Mouse (Mus musculus) liver, embryonic 15.5 days (tissue): ENCODE data around the gene Srsf3. TPM values are rescaled to one million over a fixed set of nuclear protein-coding genes. Genes with fewer than 3 reads are reported as not detected.

Experiments used
- ATAC-seq: fragments of 200-750 bp; cut with Nextera tagmentation; 2 replicates; pipeline ENCODE4 v1.8.0; 2017; ENCODE audit warnings: moderate number of reproducible peaks, mild to moderate bottlenecking, moderate library complexity; ENCODE audit not compliant: insufficient read depth
- H3K27ac ChIP-seq: fragments of 300-500 bp; sonication (generic); replicated peaks from 2 replicates; pipeline ENCODE4 v1.5.1; 2015; ENCODE audit warnings: mild to moderate bottlenecking, inconsistent platforms
- H3K27me3 ChIP-seq: fragments of 300-500 bp; sonication (generic); 2 replicates; pipeline ENCODE4 v1.6.1; 2015; ENCODE audit warnings: mild to moderate bottlenecking, inconsistent platforms
- H3K36me3 ChIP-seq: fragments of 300-500 bp; sonication (generic); replicated peaks from 2 replicates; pipeline ENCODE4 v1.6.1; 2015; ENCODE audit warnings: moderate library complexity, mild to moderate bottlenecking, inconsistent platforms
- H3K4me1 ChIP-seq: fragments of 300-500 bp; sonication (generic); replicated peaks from 2 replicates; pipeline ENCODE4 v1.6.1; 2015; ENCODE audit warnings: inconsistent platforms
- H3K4me2 ChIP-seq: fragments of 300-500 bp; sonication (generic); 2 replicates; pipeline ENCODE4 v1.6.1; 2015; ENCODE audit warnings: moderate library complexity, mild to moderate bottlenecking, inconsistent platforms
- H3K4me3 ChIP-seq: fragments of 300-500 bp; sonication (generic); replicated peaks from 2 replicates; pipeline ENCODE4 v1.5.1; 2015; ENCODE audit warnings: mild to moderate bottlenecking, inconsistent platforms
- H3K9ac ChIP-seq: fragments of 300-500 bp; sonication (generic); 2 replicates; pipeline ENCODE4 v1.6.1; 2015; ENCODE audit warnings: moderate library complexity, mild to moderate bottlenecking, inconsistent platforms
- H3K9me3 ChIP-seq: fragments of 300-500 bp; sonication (generic); replicated peaks from 2 replicates; pipeline ENCODE4 v1.6.1; 2016; ENCODE audit warnings: inconsistent platforms
- WGBS: fragments of 180-500 bp; shearing (Covaris S2); methylation state at CpG from one replicate; pipeline ENCODE4 v1.1.7; 2015; ENCODE audit warnings: mixed read lengths; ENCODE audit not compliant: insufficient replicate concordance; 5-methylcytosine and 5-hydroxymethylcytosine counted together
- polyA plus RNA-seq: library from polyadenylated mRNA; unstranded; fragments of >200 nt; fragmentation: Nextera tagmentation; extraction: Ambion mirVana; gene quantifications from 2 replicates; pipeline ENCODE4 v1.2.1, GENCODE M21; 2015

Srsf3 gene
- polyA plus RNA-seq, 1 experiment from 2014 or later: 215 TPM

GRCm38 (mm10) chr17:29045741-29046530 is 13.5 kb downstream of the Srsf3 start:
- Histone ChIP-seq H3K9me3 (no peaks in the 10 kb centered on the region), H3K4me3 (no peak overlapping the region), H3K4me1 (peaks cover 42% of the 10 kb centered on the region), H3K9ac (no peak overlapping the region), H3K4me2 (no peak overlapping the region), H3K36me3 (peaks cover 71% of the 10 kb centered on the region), H3K27ac (peak overlapping the region; percentile 33), H3K27me3 (no peaks in the 10 kb centered on the region)
- WGBS: 62% methylated on average over 12 of the region's 12 CpGs
- peak; percentile 39 for ATAC-seq

- Histone ChIP-seq H3K27ac (no peak overlapping the region), H3K9me3 (no peaks in the 10 kb centered on the region), H3K36me3 (peaks cover 65% of the 10 kb centered on the region), H3K9ac (no peak overlapping the region), H3K4me3 (no peak overlapping the region), H3K27me3 (no peaks in the 10 kb centered on the region), H3K4me2 (no peak overlapping the region), H3K4me1 (peaks cover 46% of the 10 kb centered on the region)
- no peak for ATAC-seq
- WGBS: 80% methylated on average over 3 of the region's 3 CpGs
These were observed 14.4 kb downstream of the Srsf3 start for GRCm38 (mm10) chr17:29046863-29047262.

- peaks cover 54% of the 10 kb centered on the region for H3K36me3 ChIP-seq
- H3K9me3 ChIP-seq: no peaks in the 10 kb centered on the region
- H3K27ac ChIP-seq: no peak overlapping the region
- 66% methylated on average over 3 of the region's 3 CpGs for WGBS
- H3K4me3 ChIP-seq: no peak overlapping the region
- H3K4me2 ChIP-seq: no peak overlapping the region
- no peak overlapping the region for H3K9ac ChIP-seq
- no peak for ATAC-seq
- no peaks in the 10 kb centered on the region for H3K27me3 ChIP-seq
- H3K4me1 ChIP-seq: peaks cover 46% of the 10 kb centered on the region
These were observed 15.5 kb downstream of the Srsf3 start for GRCm38 (mm10) chr17:29047697-29048514.

- Histone ChIP-seq H3K9me3 (no peaks in the 10 kb centered on the region), H3K9ac (no peak overlapping the region), H3K27me3 (no peaks in the 10 kb centered on the region), H3K4me2 (no peak overlapping the region), H3K4me1 (peaks cover 45% of the 10 kb centered on the region), H3K27ac (no peak overlapping the region), H3K36me3 (peaks cover 44% of the 10 kb centered on the region), H3K4me3 (no peak overlapping the region)
- WGBS: 18% methylated on average over 13 of the region's 13 CpGs
- ATAC-seq: 0 out of 2 replicates have a peak, but pooled peaks have one; percentile 4
These were observed 16.5 kb downstream of the Srsf3 start for GRCm38 (mm10) chr17:29048748-29049507.

- H3K9me3 ChIP-seq: no peaks in the 10 kb centered on the region
- H3K36me3 ChIP-seq: peaks cover 38% of the 10 kb centered on the region
- H3K9ac ChIP-seq: no peak overlapping the region
- no peaks in the 10 kb centered on the region for H3K27me3 ChIP-seq
- no peak overlapping the region for H3K27ac ChIP-seq
- 56% methylated on average over 5 of the region's 5 CpGs for WGBS
- ATAC-seq: no peak
- H3K4me3 ChIP-seq: no peak overlapping the region
- H3K4me1 ChIP-seq: peaks cover 45% of the 10 kb centered on the region
- no peak overlapping the region; the same call in 1 of the 2 replicates for H3K4me2 ChIP-seq
These were observed 17.1 kb downstream of the Srsf3 start for GRCm38 (mm10) chr17:29049508-29049889.

GRCm38 (mm10) chr17:29049923-29050322 is 17.5 kb downstream of the Srsf3 start:
- Histone ChIP-seq H3K9me3 (no peaks in the 10 kb centered on the region), H3K27ac (no peak overlapping the region), H3K4me2 (peak overlapping the region; percentile 40), H3K36me3 (peaks cover 34% of the 10 kb centered on the region), H3K4me1 (peaks cover 42% of the 10 kb centered on the region), H3K27me3 (no peaks in the 10 kb centered on the region), H3K4me3 (no peak overlapping the region), H3K9ac (no peak overlapping the region)
- WGBS: 46% methylated on average over 7 of the region's 7 CpGs
- no peak; the same call in 1 of the 2 replicates for ATAC-seq

- H3K4me3 ChIP-seq: no peak overlapping the region
- no peak overlapping the region for H3K9ac ChIP-seq
- H3K27ac ChIP-seq: no peak overlapping the region; the same call in 1 of the 2 replicates
- H3K36me3 ChIP-seq: peaks cover 25% of the 10 kb centered on the region
- no peaks in the 10 kb centered on the region for H3K9me3 ChIP-seq
- H3K27me3 ChIP-seq: no peaks in the 10 kb centered on the region
- 48% methylated on average over 14 of the region's 14 CpGs for WGBS
- H3K4me2 ChIP-seq: peak overlapping the region; percentile 40
- ATAC-seq: no peak
- H3K4me1 ChIP-seq: peaks cover 37% of the 10 kb centered on the region
These were observed 18.4 kb downstream of the Srsf3 start for GRCm38 (mm10) chr17:29050791-29051190.

- no peaks in the 10 kb centered on the region for H3K27me3 ChIP-seq
- H3K4me1 ChIP-seq: peaks cover 41% of the 10 kb centered on the region
- H3K27ac ChIP-seq: no peak overlapping the region
- H3K9me3 ChIP-seq: no peaks in the 10 kb centered on the region
- H3K9ac ChIP-seq: no peak overlapping the region
- no peak for ATAC-seq
- H3K36me3 ChIP-seq: peaks cover 2% of the 10 kb centered on the region
- 79% methylated on average over 6 of the region's 6 CpGs for WGBS
- no peak overlapping the region for H3K4me3 ChIP-seq
- no peak overlapping the region for H3K4me2 ChIP-seq
These were observed 20.6 kb downstream of the Srsf3 start for GRCm38 (mm10) chr17:29053067-29053466.

- Histone ChIP-seq H3K4me2 (no peak overlapping the region), H3K4me1 (peaks cover 37% of the 10 kb centered on the region), H3K4me3 (no peak overlapping the region), H3K36me3 (no peaks in the 10 kb centered on the region), H3K9me3 (no peaks in the 10 kb centered on the region), H3K9ac (no peak overlapping the region), H3K27me3 (no peaks in the 10 kb centered on the region), H3K27ac (no peak overlapping the region)
- ATAC-seq: no peak
- 38% methylated on average over 7 of the region's 7 CpGs for WGBS
These were observed 21.4 kb downstream of the Srsf3 start for GRCm38 (mm10) chr17:29053841-29054240.

GRCm38 (mm10) chr17:29054429-29054828 is 22.0 kb downstream of the Srsf3 start:
- ATAC-seq: no peak
- no peaks in the 10 kb centered on the region for H3K9me3 ChIP-seq
- H3K4me3 ChIP-seq: no peak overlapping the region
- no peak overlapping the region for H3K4me2 ChIP-seq
- no peak overlapping the region for H3K27ac ChIP-seq
- no peak overlapping the region for H3K9ac ChIP-seq
- H3K36me3 ChIP-seq: no peaks in the 10 kb centered on the region
- WGBS: 61% methylated on average over 6 of the region's 6 CpGs
- H3K4me1 ChIP-seq: peaks cover 36% of the 10 kb centered on the region
- H3K27me3 ChIP-seq: no peaks in the 10 kb centered on the region

GRCm38 (mm10) chr17:29055586-29055985 is 23.2 kb downstream of the Srsf3 start:
- Histone ChIP-seq H3K4me2 (no peak overlapping the region), H3K27ac (no peak overlapping the region), H3K4me1 (peaks cover 29% of the 10 kb centered on the region), H3K4me3 (no peak overlapping the region), H3K27me3 (no peaks in the 10 kb centered on the region), H3K9ac (no peak overlapping the region), H3K36me3 (no peaks in the 10 kb centered on the region), H3K9me3 (no peaks in the 10 kb centered on the region)
- WGBS: 62% methylated on average over 5 of the region's 5 CpGs
- no peak for ATAC-seq
